Mouse (Mus musculus) testis, postnatal 14 days (tissue): Measurements from ENCODE around the gene Lrrk2.
"Not testable (repeated sequence)": the region's sequence is repeated elsewhere in the genome, so short reads cannot be mapped to it uniquely, and the experiment has no call there.

Experiments used
- DNase-seq: peaks from one replicate; pipeline ENCODE4 v3.0.0; 2021; ENCODE audit warnings: low spot score

The Lrrk2 gene

DNA sequence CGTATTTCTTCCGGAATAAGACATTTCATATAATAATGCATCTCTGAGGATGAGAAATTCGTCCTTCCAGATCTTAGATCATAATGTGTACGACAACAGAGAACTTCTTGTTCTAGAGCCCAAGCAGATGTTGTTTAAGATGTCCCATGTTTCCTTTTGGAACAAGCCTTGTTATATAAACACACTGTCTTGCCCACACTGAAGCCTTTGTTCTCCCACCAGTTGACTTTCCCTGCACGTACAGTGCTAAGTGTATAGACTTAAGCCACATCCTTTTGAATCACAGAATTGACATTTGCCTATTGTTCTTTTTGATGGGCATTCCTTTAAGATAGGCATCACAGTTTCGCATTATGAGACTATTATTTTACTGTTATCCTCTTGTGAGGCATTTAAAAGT lies 162.3 kb downstream of the Lrrk2 start:
- no peak for DNase-seq

DNA sequence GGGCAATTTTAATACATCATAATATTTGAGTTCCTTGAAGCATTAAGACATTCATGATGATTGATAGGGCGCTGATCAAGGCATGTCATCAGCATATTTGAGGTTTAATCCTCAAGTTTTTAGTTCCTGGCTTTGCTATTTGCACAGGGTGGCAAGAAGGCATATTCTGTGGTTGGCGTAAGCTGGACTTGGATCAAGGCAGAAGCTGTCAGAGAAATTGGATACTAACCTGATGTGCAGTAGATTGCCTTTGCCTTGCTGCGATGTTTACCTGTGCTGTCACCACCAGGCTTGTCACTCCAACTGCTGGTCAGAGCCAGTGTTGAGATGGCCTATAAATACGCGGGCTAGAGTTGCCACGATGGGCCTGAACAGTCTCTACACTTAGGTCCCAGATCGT lies 165.0 kb downstream of the Lrrk2 start, which contains the start of gene Smgc:
Smgc (plus strand) TSS at position 301 of the 400 bp plus-strand sequence.
- no peak for DNase-seq

GRCm38 (mm10) chr15:91864130-91864529 lies 191.2 kb downstream of the Lrrk2 start:
- not testable (repeated sequence) for DNase-seq
